Mouse (Mus musculus) erythroblast, embryonic 14.5 days (primary cell): ENCODE measurements around the gene Kctd13.

Experiments
- GATA1 ChIP-seq: IDR thresholded peaks from 2 replicates; pipeline ENCODE4 v1.6.1; 2012; ENCODE audit warnings: low read length, inconsistent platforms, mixed read lengths
- TAL1 ChIP-seq: IDR thresholded peaks from 3 replicates; pipeline ENCODE4 v1.6.1; 2012; ENCODE audit warnings: low read length, inconsistent platforms, mixed read lengths

DNA sequence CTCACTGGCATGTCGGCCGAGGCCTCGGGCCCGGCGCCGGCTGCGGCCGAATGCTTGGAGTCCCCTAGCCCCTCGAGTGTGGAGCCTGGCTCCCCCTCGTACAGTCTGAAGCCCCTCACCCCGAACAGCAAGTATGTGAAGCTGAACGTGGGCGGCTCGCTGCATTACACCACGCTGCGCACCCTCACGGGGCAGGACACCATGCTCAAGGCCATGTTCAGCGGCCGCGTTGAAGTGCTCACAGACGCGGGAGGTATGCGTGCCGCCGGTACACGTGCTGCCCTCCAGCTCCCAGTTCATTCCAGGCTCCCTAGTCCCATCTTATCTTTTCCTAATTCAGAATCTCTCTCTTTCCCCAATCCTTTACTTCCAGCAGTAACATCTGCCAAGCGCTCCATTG, 367 bp downstream of the Kctd13 start:
- no peak for TF ChIP-seq GATA1
- no peak for TF ChIP-seq TAL1
